Mouse (Mus musculus) B cell, adult 67 days (primary cell): ENCODE data around the gene Rps2. TPM values are rescaled to one million over a fixed set of nuclear protein-coding genes. Genes with fewer than 3 reads are reported as not detected.

Source experiments
- total RNA-seq, 2 experiments: library from RNA; stranded (reverse); gene quantifications; 4 replicates each; pipeline ENCODE4 v1.2.4; 2023

Rps2 gene
- total RNA-seq: 1,000 to 10,000 TPM; 1,102 to 1,132 TPM

GRCm38 (mm10) chr17:24717943-24718342 is at the start of gene Rps2, which contains the start of gene Rnf151:
Rps2 (plus strand) TSS chr17:24718116.
Rnf151 (minus strand) TSS chr17:24718063.

GRCm38 (mm10) chr17:24669545-24670245 is 48.2 kb upstream of the Rps2 start, which contains the start of gene Zfp598:
Zfp598 (plus strand) TSS chr17:24669687.

GRCm38 (mm10) chr17:24689251-24690081 is 28.4 kb upstream of the Rps2 start, which contains the start of gene Syngr3:
Syngr3 (minus strand) TSS chr17:24689955.

DNA sequence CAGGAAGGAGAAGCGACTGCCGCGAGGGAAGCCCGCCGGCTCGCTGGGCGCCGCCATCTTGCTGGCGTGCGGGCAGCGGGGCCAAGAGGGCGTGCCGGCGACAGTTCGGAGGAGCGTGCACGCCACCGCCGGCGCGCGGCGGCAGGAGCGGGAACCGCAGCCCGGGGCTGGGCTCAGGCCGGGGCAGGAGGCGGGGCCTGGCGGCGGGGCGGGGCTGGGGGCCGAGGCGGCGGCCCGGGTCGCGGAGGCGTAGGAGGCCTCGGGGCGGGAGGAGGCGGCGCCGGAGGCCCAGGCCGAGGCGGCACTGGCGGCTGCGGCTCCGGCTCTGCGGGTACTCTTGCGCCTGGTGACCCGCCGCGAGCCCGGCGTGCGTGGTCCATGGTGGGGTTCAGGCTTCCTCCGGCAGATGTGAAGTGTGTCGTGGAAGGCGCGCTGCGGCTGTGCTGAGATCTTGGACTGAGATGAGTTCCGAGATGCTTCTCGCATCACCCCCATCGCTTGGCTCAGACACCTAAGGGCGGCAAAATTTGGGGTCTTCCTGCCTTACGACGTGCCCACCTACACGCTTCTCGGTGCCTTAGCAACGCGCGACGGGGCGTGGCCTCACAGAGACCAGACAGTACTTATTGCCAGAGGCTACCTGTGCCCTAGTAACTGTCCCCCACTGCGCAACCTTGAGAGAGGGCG is 21.8 kb upstream of the Rps2 start, which contains the start of the genes Gfer and Noxo1:
Gfer (minus strand) TSS at position 146 of the 687 bp plus-strand sequence.
Noxo1 (plus strand) TSS at position 224 of the 687 bp plus-strand sequence.

GRCm38 (mm10) chr17:24706982-24707800 is 10.7 kb upstream of the Rps2 start, which contains the start of gene Tbl3:
Tbl3 (minus strand) TSS chr17:24707660.

GRCm38 (mm10) chr17:24724184-24724583 is 6.3 kb downstream of the Rps2 start, which contains the start of gene Ndufb10:
Ndufb10 (minus strand) TSS chr17:24724478.

DNA sequence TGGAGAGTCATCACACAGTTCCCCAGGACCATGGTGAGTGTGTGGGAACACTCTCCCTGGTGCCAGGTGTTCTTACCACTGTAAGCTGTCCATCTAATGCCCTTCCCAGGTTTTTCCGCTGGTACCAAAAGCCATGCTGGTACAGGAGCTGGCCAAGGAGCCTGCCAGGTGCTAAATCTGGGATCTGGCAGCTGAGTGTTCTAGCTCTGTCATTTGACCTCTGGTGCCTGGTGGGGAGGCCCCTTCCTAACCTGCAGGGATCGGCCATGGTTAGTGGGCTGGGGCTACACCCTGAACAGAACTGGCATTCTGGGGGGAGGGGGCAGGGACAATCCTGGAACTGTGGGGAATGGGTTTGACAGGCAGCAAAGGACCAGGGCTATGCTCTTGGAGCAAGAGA is 9.7 kb downstream of the Rps2 start, which contains the start of gene Rpl3l:
Rpl3l (plus strand) TSS at position 203 of the 400 bp plus-strand sequence.

DNA sequence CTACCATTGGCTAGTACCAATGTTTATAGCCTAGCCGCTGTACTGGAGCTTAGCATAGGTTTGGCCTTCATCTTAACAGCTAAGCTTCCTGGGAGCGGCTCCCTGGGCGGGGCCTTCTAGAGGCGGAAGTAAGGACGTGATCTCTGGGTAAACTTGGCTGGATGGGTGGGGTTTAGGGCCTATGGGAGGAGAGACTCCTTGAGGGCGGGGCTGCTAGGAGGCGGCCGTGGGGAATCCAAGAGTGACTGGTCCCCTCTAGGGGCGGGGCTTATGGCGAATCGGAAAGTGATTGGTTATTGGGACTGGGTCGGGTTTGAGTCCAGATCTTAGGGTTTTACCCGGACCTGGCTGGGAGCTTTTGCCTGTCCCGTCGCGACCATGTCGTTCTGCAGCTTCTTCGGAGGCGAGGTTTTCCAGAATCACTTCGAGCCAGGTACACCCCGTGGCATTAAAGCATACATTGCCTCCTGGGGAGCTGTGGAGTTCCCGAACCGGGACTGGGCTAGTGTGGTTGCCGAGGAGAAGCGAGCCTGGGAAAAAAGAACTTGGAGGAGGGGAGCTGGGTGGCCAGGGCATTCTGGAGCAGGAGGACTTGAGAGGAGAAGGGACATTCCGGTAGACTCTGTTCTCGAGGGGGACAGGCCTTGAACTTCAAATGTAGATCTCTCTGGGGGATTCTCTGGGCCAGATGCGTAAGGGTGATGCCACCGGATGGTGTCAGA is 18.6 kb downstream of the Rps2 start, which contains the start of gene Msrb1:
Msrb1 (plus strand) TSS at position 313 of the 722 bp plus-strand sequence.

GRCm38 (mm10) chr17:24752415-24753394 is 34.8 kb downstream of the Rps2 start, which contains the start of gene Hs3st6:
Hs3st6 (plus strand) TSS chr17:24752988.

Other genes with a start within 250 kb of the Rps2 start
- 10 to 100 TPM; 68.6 to 72.5 TPM for gene E4f1, start 247.8 kb upstream of the Rps2 start, total RNA-seq
- gene Pgp, start 247.7 kb upstream of the Rps2 start, total RNA-seq: 10 to 100 TPM; 22.1 to 22.6 TPM
- 1 to 10 TPM in 1 of 2 experiments, under 1 TPM in 1; 0.96 to 2.7 TPM for gene Bricd5, start 244.2 kb upstream of the Rps2 start, total RNA-seq
- gene Mlst8, start 239.0 kb upstream of the Rps2 start, total RNA-seq: 10 to 100 TPM; 24.9 to 30.6 TPM
- gene Caskin1, start 229.5 kb upstream of the Rps2 start, total RNA-seq: not detected
- gene Traf7, start 190.2 kb upstream of the Rps2 start, total RNA-seq: 100 to 1,000 TPM; 202 to 220 TPM
- 1 to 10 TPM; 1.1 to 1.5 TPM for gene Rab26, start 183.9 kb upstream of the Rps2 start, total RNA-seq
- gene Pkd1, start 168.3 kb upstream of the Rps2 start, total RNA-seq: 10 to 100 TPM; 75.3 to 80.9 TPM
- gene Tsc2, start 85.5 kb upstream of the Rps2 start, total RNA-seq: 100 to 1,000 TPM in 1 of 2 experiments, 10 to 100 TPM in 1; 97.7 to 108 TPM
- gene Nthl1, start 85.4 kb upstream of the Rps2 start, total RNA-seq: 1 to 10 TPM; 4.1 to 7.8 TPM
- gene Slc9a3r2, start 67.8 kb upstream of the Rps2 start, total RNA-seq: under 1 TPM in 1 of 2 experiments, not detected in 1; 0.30 TPM
- not detected for gene Npw, start 59.7 kb upstream of the Rps2 start, total RNA-seq
- 10 to 100 TPM; 60.3 to 60.7 TPM for gene Zfp598, start 48.4 kb upstream of the Rps2 start, total RNA-seq
- gene Syngr3, start 28.2 kb upstream of the Rps2 start, total RNA-seq: under 1 TPM in 1 of 2 experiments, not detected in 1; 0.50 TPM
- 10 to 100 TPM; 15.8 to 17.5 TPM for gene Gfer, start 22.0 kb upstream of the Rps2 start, total RNA-seq
- gene Noxo1, start 21.9 kb upstream of the Rps2 start, total RNA-seq: 1 to 10 TPM; 5.5 to 7.4 TPM
- 10 to 100 TPM; 30.5 to 32.5 TPM for gene Tbl3, start 10.5 kb upstream of the Rps2 start, total RNA-seq
- gene Rnf151, start 53 bp upstream of the Rps2 start, total RNA-seq: not detected
- 10 to 100 TPM; 67.1 to 79.0 TPM for gene Ndufb10, start 6.4 kb downstream of the Rps2 start, total RNA-seq
- not detected for gene Rpl3l, start 9.7 kb downstream of the Rps2 start, total RNA-seq
- 10 to 100 TPM; 31.6 to 34.3 TPM for gene Msrb1, start 18.5 kb downstream of the Rps2 start, total RNA-seq
- gene Hs3st6, start 34.9 kb downstream of the Rps2 start, total RNA-seq: not detected
- not detected for gene Meiob, start 86.2 kb downstream of the Rps2 start, total RNA-seq
- 10 to 100 TPM; 29.9 to 32.6 TPM for gene Hagh, start 122.0 kb downstream of the Rps2 start, total RNA-seq
- 1 to 10 TPM; 1.8 to 2.6 TPM for gene Fahd1, start 132.2 kb downstream of the Rps2 start, total RNA-seq
- gene Igfals, start 147.9 kb downstream of the Rps2 start, total RNA-seq: 1 to 10 TPM in 1 of 2 experiments, under 1 TPM in 1; 0.80 to 1.3 TPM
- gene Nubp2, start 168.2 kb downstream of the Rps2 start, total RNA-seq: 10 to 100 TPM; 61.9 to 68.8 TPM
- gene Spsb3, start 168.5 kb downstream of the Rps2 start, total RNA-seq: 10 to 100 TPM; 36.0 to 40.1 TPM
- gene Eme2, start 177.0 kb downstream of the Rps2 start, total RNA-seq: 10 to 100 TPM; 68.9 to 86.2 TPM
- 10 to 100 TPM; 25.7 to 31.4 TPM for gene Mrps34, start 177.0 kb downstream of the Rps2 start, total RNA-seq
- gene Nme3, start 178.4 kb downstream of the Rps2 start, total RNA-seq: 10 to 100 TPM; 31.9 to 34.5 TPM
- gene Mapk8ip3, start 218.9 kb downstream of the Rps2 start, total RNA-seq: 100 to 1,000 TPM; 234 to 243 TPM
- 10 to 100 TPM; 40.5 to 45.8 TPM for gene Jpt2, start 242.6 kb downstream of the Rps2 start, total RNA-seq